Mouse (Mus musculus) thymus, adult 2 months (tissue): ENCODE measurements around the gene Rnf181. TPM values are rescaled to one million over a fixed set of nuclear protein-coding genes. Genes with fewer than 3 reads are reported as not detected.

ENCODE experiments used
- DNase-seq: peaks from one replicate; pipeline ENCODE4 v3.0.0; 2021
- H3K27ac ChIP-seq: fragments of 200-500 bp; 2 replicates; pipeline ENCODE4 v1.5.1; 2012; ENCODE audit warnings: low read length, control low read depth; ENCODE audit not compliant: control insufficient read depth, insufficient read depth
- H3K27me3 ChIP-seq: fragments of 200-500 bp; 2 replicates; pipeline ENCODE4 v1.6.1; 2012; ENCODE audit warnings: mild to moderate bottlenecking, low read length, moderate library complexity, mixed read lengths; ENCODE audit not compliant: control insufficient read depth, insufficient read depth
- H3K36me3 ChIP-seq: fragments of 200-500 bp; 2 replicates; pipeline ENCODE4 v1.6.1; 2012; ENCODE audit warnings: mild to moderate bottlenecking, low read length, moderate library complexity; ENCODE audit not compliant: control insufficient read depth, insufficient read depth
- H3K4me1 ChIP-seq: fragments of 200-500 bp; replicated peaks from 2 replicates; pipeline ENCODE4 v1.6.1; 2012; ENCODE audit warnings: low read length; ENCODE audit not compliant: control insufficient read depth, insufficient read depth
- H3K4me3 ChIP-seq: fragments of 200-500 bp; 2 replicates; pipeline ENCODE4 v1.5.1; 2012; ENCODE audit warnings: mild to moderate bottlenecking, low read length, control low read depth, moderate library complexity; ENCODE audit not compliant: control insufficient read depth, insufficient read depth
- CTCF ChIP-seq: fragments of 200-500 bp; IDR thresholded peaks from 2 replicates; pipeline ENCODE4 v1.5.1; 2012; ENCODE audit warnings: mild to moderate bottlenecking, control low read depth, low read length, moderate library complexity, borderline replicate concordance; ENCODE audit not compliant: control insufficient read depth, poor library complexity, insufficient read depth; ENCODE audit errors: extremely low read depth
- POLR2A ChIP-seq: fragments of 200-500 bp; IDR thresholded peaks from 2 replicates; pipeline ENCODE4 v1.6.1; 2012; ENCODE audit warnings: mild to moderate bottlenecking, low read length, control low read depth, moderate library complexity; ENCODE audit not compliant: control insufficient read depth, poor library complexity, insufficient read depth; ENCODE audit errors: extremely low read depth
- WGBS: fragments of 180-500 bp; shearing (Covaris S2); methylation state at CpG from one replicate; pipeline ENCODE4 v1.1.7; 2018; 5-methylcytosine and 5-hydroxymethylcytosine counted together
- polyA plus RNA-seq: library from polyadenylated mRNA; depleted of rRNA; stranded (reverse); fragments of >200 nt; gene quantifications from 2 replicates; pipeline ENCODE4 v1.2.3, GENCODE M21; 2012; rRNA removed

Rnf181 gene
- polyA plus RNA-seq = 90.7 and 98.9 TPM in 2 replicates

GRCm38 (mm10) chr6:72366844-72367443 is at the start of gene Rnf181:
Gene Rnf181, minus strand, starts transcription at chr6:72366956.
- TF ChIP-seq CTCF (no peak), POLR2A (no peak)
- no peak for DNase-seq
- WGBS = 88% methylated on average over 4 of the region's 4 CpGs
- H3K36me3 ChIP-seq = no peaks in the 10 kb centered on the region
- no peaks in the 10 kb centered on the region for H3K27me3 ChIP-seq
- no peak within 1 kb of the TSS for H3K27ac ChIP-seq
- H3K4me3 ChIP-seq = no peak within 1 kb of the TSS
- H3K4me1 ChIP-seq = 0 out of 2 replicates have a peak, but pooled peaks cover 2% of the 10 kb centered on the region

GRCm38 (mm10) chr6:72415964-72416772 is 49.4 kb upstream of the Rnf181 start:
- Histone ChIP-seq H3K27me3 (no peaks in the 10 kb centered on the region), H3K36me3 (peaks cover 7% of the 10 kb centered on the region; the same call in 1 of the 2 replicates), H3K4me3 (no peak overlapping the region), H3K27ac (no peak overlapping the region), H3K4me1 (peaks cover 13% of the 10 kb centered on the region)
- WGBS = 91% methylated on average over 7 of the region's 7 CpGs
- TF ChIP-seq POLR2A = no peak
- no peak for TF ChIP-seq CTCF
- no peak for DNase-seq

GRCm38 (mm10) chr6:72415181-72415580 is 48.4 kb upstream of the Rnf181 start:
- 93% methylated on average over 5 of the region's 5 CpGs for WGBS
- H3K4me1 ChIP-seq = peaks cover 18% of the 10 kb centered on the region
- peaks cover 7% of the 10 kb centered on the region; the same call in 1 of the 2 replicates for H3K36me3 ChIP-seq
- TF ChIP-seq CTCF (no peak), POLR2A (no peak)
- H3K27ac ChIP-seq = no peak overlapping the region
- H3K4me3 ChIP-seq = no peak overlapping the region
- DNase-seq = no peak
- H3K27me3 ChIP-seq = no peaks in the 10 kb centered on the region

GRCm38 (mm10) chr6:72414076-72414756 is 47.5 kb upstream of the Rnf181 start, which contains the start of gene Ggcx:
Gene Ggcx, plus strand, starts transcription at chr6:72414308.
- no peaks in the 10 kb centered on the region for H3K27me3 ChIP-seq
- H3K36me3 ChIP-seq = peaks cover 6% of the 10 kb centered on the region; the same call in 1 of the 2 replicates
- peak within 1 kb of the TSS; percentile 72 for H3K4me3 ChIP-seq
- H3K27ac ChIP-seq = no peak within 1 kb of the TSS
- peak; percentile 96 for DNase-seq
- WGBS = 1% methylated on average over 33 of the region's 33 CpGs
- TF ChIP-seq POLR2A = peak; percentile 49; the same call in 1 of the 2 replicates
- peak; percentile 68; the same call in 1 of the 2 replicates for TF ChIP-seq CTCF
- H3K4me1 ChIP-seq = peaks cover 18% of the 10 kb centered on the region

- no peak for TF ChIP-seq POLR2A
- TF ChIP-seq CTCF = no peak
- WGBS = 22% methylated on average over 7 of the region's 7 CpGs
- H3K27me3 ChIP-seq = no peaks in the 10 kb centered on the region
- no peak for DNase-seq
- H3K36me3 ChIP-seq = no peaks in the 10 kb centered on the region
- no peak overlapping the region for H3K27ac ChIP-seq
- no peak overlapping the region for H3K4me3 ChIP-seq
- H3K4me1 ChIP-seq = peaks cover 18% of the 10 kb centered on the region
Observed at GRCm38 (mm10) chr6:72410518-72410917, 43.8 kb upstream of the Rnf181 start.

GRCm38 (mm10) chr6:72410003-72410402 is 43.2 kb upstream of the Rnf181 start:
- WGBS = 67% methylated on average over 1 of the region's 1 CpGs
- Histone ChIP-seq H3K27me3 (no peaks in the 10 kb centered on the region), H3K36me3 (no peaks in the 10 kb centered on the region), H3K4me3 (no peak overlapping the region), H3K4me1 (peaks cover 14% of the 10 kb centered on the region), H3K27ac (no peak overlapping the region)
- TF ChIP-seq CTCF (no peak), POLR2A (no peak)
- DNase-seq = no peak
